Mouse (Mus musculus): Measurements from ENCODE around the gene Nid1. TPM values are rescaled to one million over a fixed set of nuclear protein-coding genes. Genes with fewer than 3 reads are reported as not detected.
"Not testable (repeated sequence)": the region's sequence is repeated elsewhere in the genome, so short reads cannot be mapped to it uniquely, and the experiment has no call there.

The Nid1 gene
- total and polyA plus RNA-seq, 3 experiments = 55.5 to 62.5 (median 59.9) TPM

DNA sequence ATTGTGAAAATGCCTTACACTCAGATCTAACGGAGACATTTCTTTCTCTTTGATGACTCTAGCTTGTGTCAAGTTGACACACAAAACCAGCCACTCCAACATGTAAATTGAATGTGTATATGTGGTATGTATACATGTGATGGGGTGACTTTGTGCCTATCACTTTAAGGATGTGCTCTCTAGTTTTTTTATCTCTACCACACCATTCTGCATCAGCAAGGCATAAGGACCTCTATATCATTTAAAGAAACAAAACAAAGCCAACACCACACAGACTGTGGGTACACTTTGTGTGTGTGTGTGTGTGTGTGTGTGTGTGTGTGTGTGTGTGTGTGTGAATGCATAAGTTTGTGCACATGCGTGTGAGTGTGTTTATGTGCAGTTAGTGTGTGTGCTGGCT, 99.2 kb downstream of the Nid1 start:
- Histone ChIP-seq H3K36me3 (ENCODE audit: control insufficient read depth, insufficient read depth, low read length) (no peaks in the 10 kb centered on the region; the same call in 1 of the 2 replicates), H3K79me2 (replicated peaks; ENCODE audit: control insufficient read depth, insufficient read depth, low read length) (no peaks in the 10 kb centered on the region), H3K9ac (ENCODE audit: low read depth, low read length) (no peak overlapping the region), H3K4me3 (no peak overlapping the region), H3K4me1 (ENCODE audit: control insufficient read depth, insufficient read depth, low read length) (peaks cover 4% of the 10 kb centered on the region), H3K27ac (no peak overlapping the region), H3K27me3 (ENCODE audit: control insufficient read depth, insufficient read depth, low read length) (no peaks in the 10 kb centered on the region)
- intact Hi-C loops (cut with DNase I) = loop anchor here (5.0 kb wide), 1 partner anchor 56 kb away; the partner anchor contains the start of gene Lyst
- TF ChIP-seq CTCF (IDR thresholded peaks at IDR 0.05) (no peak), POLR2A (IDR thresholded peaks at IDR 0.05; ENCODE audit: insufficient read depth, low read depth, low read length) (no peak), EP300 (IDR thresholded peaks at IDR 0.05; ENCODE audit: insufficient read depth, low read depth, low read length) (no peak)
- 95% methylated on average over 2 of the region's 2 CpGs for WGBS
- no peak for DNase-seq

DNA sequence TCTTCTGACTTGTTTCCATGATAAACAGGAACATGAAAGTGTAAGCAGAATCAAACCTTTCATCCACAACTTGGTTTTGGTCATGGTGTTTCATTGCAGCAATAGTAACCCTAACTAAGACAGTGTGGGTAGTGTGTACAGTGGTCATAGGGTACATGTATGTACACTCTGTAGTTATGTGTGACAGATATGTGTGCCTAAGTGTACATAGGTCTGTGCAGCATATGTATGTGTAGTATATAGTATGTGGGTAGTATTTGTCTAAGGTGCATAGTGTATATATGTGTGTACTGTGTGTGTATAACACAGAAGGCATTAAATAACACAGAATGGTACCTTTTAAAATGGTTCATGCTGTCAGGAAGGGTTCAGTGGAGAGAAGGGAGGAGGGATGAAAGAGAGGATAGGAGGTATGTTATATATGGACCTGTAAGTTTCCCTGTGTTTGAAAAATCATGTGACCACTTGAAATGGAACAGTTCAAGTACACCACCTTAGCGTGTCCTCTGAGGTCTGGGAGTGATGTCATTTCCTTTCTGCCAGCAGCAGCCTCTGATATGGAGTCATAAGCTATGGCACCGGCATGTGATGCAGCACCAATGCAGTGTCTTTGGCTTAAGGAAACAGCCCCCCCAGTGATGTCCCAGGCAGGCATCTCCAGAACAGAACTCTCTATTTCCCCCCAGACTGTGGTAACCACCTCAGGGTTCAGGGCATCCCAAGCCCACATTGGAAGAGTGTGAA, 100.1 kb downstream of the Nid1 start:
- H3K9ac ChIP-seq (ENCODE audit: low read depth, low read length) = no peak overlapping the region
- no peaks in the 10 kb centered on the region for H3K79me2 ChIP-seq (replicated peaks; ENCODE audit: control insufficient read depth, insufficient read depth, low read length)
- TF ChIP-seq EP300 (IDR thresholded peaks at IDR 0.05; ENCODE audit: insufficient read depth, low read depth, low read length) = no peak
- TF ChIP-seq CTCF (IDR thresholded peaks at IDR 0.05) = no peak
- TF ChIP-seq POLR2A (IDR thresholded peaks at IDR 0.05; ENCODE audit: insufficient read depth, low read depth, low read length) = no peak
- H3K4me1 ChIP-seq (ENCODE audit: control insufficient read depth, insufficient read depth, low read length) = peaks cover 4% of the 10 kb centered on the region
- no peaks in the 10 kb centered on the region for H3K27me3 ChIP-seq (ENCODE audit: control insufficient read depth, insufficient read depth, low read length)
- no peak for DNase-seq
- H3K27ac ChIP-seq = no peak overlapping the region
- intact Hi-C loops (cut with DNase I) = loop anchor here (5.0 kb wide), 1 partner anchor 55 kb away; the partner anchor contains the start of gene Lyst
- H3K36me3 ChIP-seq (ENCODE audit: control insufficient read depth, insufficient read depth, low read length) = no peaks in the 10 kb centered on the region; the same call in 1 of the 2 replicates
- 47% methylated on average over 2 of the region's 2 CpGs for WGBS
- no peak overlapping the region for H3K4me3 ChIP-seq

DNA sequence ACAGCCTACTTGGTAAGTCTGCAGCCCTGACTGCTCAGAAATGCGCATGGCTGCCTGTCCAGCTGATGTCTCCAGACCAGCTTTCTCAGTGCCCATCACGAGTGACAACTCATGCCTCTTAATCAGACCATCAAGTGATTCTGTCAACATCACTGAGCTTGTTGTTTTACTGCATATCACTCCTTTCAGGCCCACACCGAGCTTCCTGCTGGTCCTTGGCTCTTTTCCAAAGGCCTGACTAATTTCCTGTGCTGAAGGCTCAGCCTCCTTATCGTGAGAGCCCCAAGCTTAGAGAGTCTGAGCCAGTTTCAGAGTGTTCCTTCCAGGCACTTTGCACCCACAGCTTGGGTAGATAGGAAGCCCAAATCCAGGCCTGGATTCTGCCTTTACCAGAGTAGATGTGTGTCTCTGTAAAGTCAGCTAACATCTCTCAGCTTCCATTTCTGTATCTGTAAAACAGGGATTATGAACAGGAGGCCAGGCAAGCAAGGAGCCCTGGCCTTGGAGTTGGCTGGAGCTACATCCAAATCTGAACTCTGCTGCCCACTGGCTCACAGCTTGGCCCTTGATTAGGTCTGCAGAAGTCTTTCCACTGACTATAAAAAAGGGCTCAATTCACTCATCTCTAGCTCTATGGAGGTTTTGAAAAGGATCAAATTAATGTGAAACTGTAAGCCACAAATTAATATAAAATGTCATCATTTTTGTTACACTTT, 101.4 kb downstream of the Nid1 start:
- Histone ChIP-seq H3K27ac (peak overlapping the region; percentile 76), H3K27me3 (ENCODE audit: control insufficient read depth, insufficient read depth, low read length) (no peaks in the 10 kb centered on the region), H3K36me3 (ENCODE audit: control insufficient read depth, insufficient read depth, low read length) (no peaks in the 10 kb centered on the region; the same call in 1 of the 2 replicates), H3K79me2 (replicated peaks; ENCODE audit: control insufficient read depth, insufficient read depth, low read length) (no peaks in the 10 kb centered on the region), H3K4me1 (ENCODE audit: control insufficient read depth, insufficient read depth, low read length) (peaks cover 4% of the 10 kb centered on the region), H3K9ac (ENCODE audit: low read depth, low read length) (no peak overlapping the region), H3K4me3 (no peak overlapping the region)
- 0 out of 2 replicates have a peak, but pooled peaks have one; percentile 35 for TF ChIP-seq EP300 (IDR thresholded peaks at IDR 0.05; ENCODE audit: insufficient read depth, low read depth, low read length)
- peak; percentile 39; the same call in 1 of the 2 replicates for TF ChIP-seq POLR2A (IDR thresholded peaks at IDR 0.05; ENCODE audit: insufficient read depth, low read depth, low read length)
- no peak for TF ChIP-seq CTCF (IDR thresholded peaks at IDR 0.05)
- peak; percentile 46 to 75 for DNase-seq
- intact Hi-C loops (cut with DNase I) = loop anchor here (5.0 kb wide), 1 partner anchor 54 kb away; the partner anchor contains the start of gene Lyst
- WGBS = 15% methylated on average over 4 of the region's 4 CpGs

DNA sequence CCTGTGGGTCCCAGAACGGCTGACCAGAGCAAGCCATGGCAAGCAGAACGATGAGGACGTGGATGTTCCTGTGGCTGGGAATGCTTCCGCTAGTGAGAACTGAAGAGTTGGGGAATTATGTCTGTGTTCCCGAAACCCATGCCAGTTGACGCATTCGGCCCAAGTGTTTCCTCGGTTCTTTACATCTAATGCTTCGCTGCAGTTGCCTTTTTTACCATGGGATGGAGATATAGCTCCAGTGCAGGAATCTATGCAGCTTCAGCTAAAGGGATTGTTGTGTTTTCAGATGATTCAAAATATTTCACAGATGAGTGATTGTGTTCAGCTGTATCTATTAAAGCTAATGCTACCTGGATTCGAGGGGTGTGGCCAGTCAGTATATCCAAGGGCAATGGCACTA, 105.7 kb downstream of the Nid1 start:
- H3K36me3 ChIP-seq (ENCODE audit: control insufficient read depth, insufficient read depth, low read length); DNase-seq; H3K27ac ChIP-seq; H3K9ac ChIP-seq (ENCODE audit: low read depth, low read length); intact Hi-C loops (cut with DNase I); H3K79me2 ChIP-seq (replicated peaks; ENCODE audit: control insufficient read depth, insufficient read depth, low read length); H3K4me1 ChIP-seq (ENCODE audit: control insufficient read depth, insufficient read depth, low read length); H3K27me3 ChIP-seq (ENCODE audit: control insufficient read depth, insufficient read depth, low read length); H3K4me3 ChIP-seq: not testable (repeated sequence)
- WGBS = 92% methylated on average over 10 of the region's 10 CpGs

DNA sequence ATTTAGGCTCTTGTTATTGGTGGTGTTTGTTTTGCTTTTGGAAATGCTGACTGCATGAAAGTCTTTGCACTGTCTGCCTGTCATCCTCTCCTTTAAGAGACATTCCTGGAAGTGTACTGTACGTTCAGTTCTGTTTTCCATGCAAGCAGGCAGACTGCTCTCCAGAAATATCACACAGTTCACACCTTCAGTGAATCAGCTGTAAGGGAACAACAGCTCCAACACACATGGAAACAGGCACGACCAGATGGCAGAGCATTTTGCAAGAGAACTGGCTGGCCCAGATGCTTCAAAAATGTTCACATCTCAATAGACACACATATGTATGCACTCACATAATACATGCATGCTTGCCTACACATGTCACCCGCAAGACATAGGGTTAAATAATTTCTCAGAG, 109.4 kb downstream of the Nid1 start:
- Histone ChIP-seq H3K27ac (no peak overlapping the region), H3K9ac (ENCODE audit: low read depth, low read length) (no peak overlapping the region), H3K27me3 (ENCODE audit: control insufficient read depth, insufficient read depth, low read length) (no peaks in the 10 kb centered on the region), H3K4me3 (no peak overlapping the region), H3K4me1 (ENCODE audit: control insufficient read depth, insufficient read depth, low read length) (0 out of 2 replicates have a peak, but pooled peaks cover 1% of the 10 kb centered on the region), H3K79me2 (replicated peaks; ENCODE audit: control insufficient read depth, insufficient read depth, low read length) (no peaks in the 10 kb centered on the region), H3K36me3 (ENCODE audit: control insufficient read depth, insufficient read depth, low read length) (no peaks in the 10 kb centered on the region)
- intact Hi-C loops (cut with DNase I) = no loop called here
- WGBS = 55% methylated on average over 3 of the region's 3 CpGs
- DNase-seq = no peak
- TF ChIP-seq EP300 (IDR thresholded peaks at IDR 0.05; ENCODE audit: insufficient read depth, low read depth, low read length) = no peak
- no peak for TF ChIP-seq POLR2A (IDR thresholded peaks at IDR 0.05; ENCODE audit: insufficient read depth, low read depth, low read length)
- no peak for TF ChIP-seq CTCF (IDR thresholded peaks at IDR 0.05)

DNA sequence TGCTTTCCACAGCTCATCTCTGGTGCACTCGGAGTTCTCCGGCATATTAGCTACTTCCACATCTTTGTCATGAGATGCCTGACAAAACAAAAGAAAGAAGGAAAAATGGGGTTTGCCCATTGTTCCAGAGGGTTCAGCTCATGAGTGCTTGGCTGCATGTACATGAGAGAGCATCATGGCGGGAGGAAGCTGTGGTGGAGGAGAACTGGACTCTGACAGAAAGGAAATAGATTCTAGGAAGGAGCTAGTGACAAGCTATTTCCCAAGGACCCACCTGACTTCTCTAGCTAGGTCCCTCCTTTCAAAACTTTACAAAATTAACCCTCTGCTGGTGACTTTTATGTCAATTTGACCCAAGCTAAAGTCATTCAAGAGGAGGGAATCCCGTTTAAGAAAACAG, 110.5 kb downstream of the Nid1 start:
- TF ChIP-seq CTCF (IDR thresholded peaks at IDR 0.05) (no peak), EP300 (IDR thresholded peaks at IDR 0.05; ENCODE audit: insufficient read depth, low read depth, low read length) (no peak), POLR2A (IDR thresholded peaks at IDR 0.05; ENCODE audit: insufficient read depth, low read depth, low read length) (no peak)
- intact Hi-C loops (cut with DNase I) = no loop called here
- H3K27me3 ChIP-seq (ENCODE audit: control insufficient read depth, insufficient read depth, low read length) = no peaks in the 10 kb centered on the region
- H3K4me1 ChIP-seq (ENCODE audit: control insufficient read depth, insufficient read depth, low read length) = 0 out of 2 replicates have a peak, but pooled peaks cover 1% of the 10 kb centered on the region
- no peak overlapping the region for H3K4me3 ChIP-seq
- WGBS = 88% methylated on average over 4 of the region's 4 CpGs
- no peak for DNase-seq
- H3K27ac ChIP-seq = no peak overlapping the region
- no peaks in the 10 kb centered on the region for H3K36me3 ChIP-seq (ENCODE audit: control insufficient read depth, insufficient read depth, low read length)
- no peaks in the 10 kb centered on the region for H3K79me2 ChIP-seq (replicated peaks; ENCODE audit: control insufficient read depth, insufficient read depth, low read length)
- H3K9ac ChIP-seq (ENCODE audit: low read depth, low read length) = no peak overlapping the region

Measured in heart, adult 2 months (tissue).